Mouse (Mus musculus) forebrain, embryonic 10.5 days (tissue): Measurements from ENCODE around the gene Pgpep1. TPM values are rescaled to one million over a fixed set of nuclear protein-coding genes. Genes with fewer than 3 reads are reported as not detected.
A peak's percentile ranks its signal among the peaks of the same experiment; 100 is the strongest.

Experiments used
- DNase-seq: peaks from one replicate; pipeline ENCODE4 v3.0.0-alpha.2; 2017; ENCODE audit warnings: low spot score; ENCODE audit errors: extremely low spot score
- H3K27ac ChIP-seq: fragments of 300-500 bp; sonication (generic); 2 replicates; pipeline ENCODE4 v1.5.1; 2016; ENCODE audit warnings: mild to moderate bottlenecking
- H3K27me3 ChIP-seq: fragments of 300-500 bp; sonication (generic); 2 replicates; pipeline ENCODE4 v1.6.1; 2016; ENCODE audit warnings: mild to moderate bottlenecking; ENCODE audit not compliant: poor library complexity, severe bottlenecking
- H3K36me3 ChIP-seq: fragments of 300-500 bp; sonication (generic); replicated peaks from 2 replicates; pipeline ENCODE4 v1.6.1; 2016; ENCODE audit warnings: mild to moderate bottlenecking, moderate library complexity
- H3K4me1 ChIP-seq: fragments of 300-500 bp; sonication (generic); 2 replicates; pipeline ENCODE4 v1.6.1; 2016
- H3K4me3 ChIP-seq: fragments of 300-500 bp; sonication (generic); 2 replicates; pipeline ENCODE4 v1.5.1; 2016; ENCODE audit warnings: mild to moderate bottlenecking, moderate library complexity
- H3K9me3 ChIP-seq: fragments of 300-500 bp; sonication (generic); 2 replicates; pipeline ENCODE4 v1.6.1; 2016; ENCODE audit warnings: mild to moderate bottlenecking, moderate library complexity
- WGBS: fragments of 180-500 bp; shearing (Covaris S2); methylation state at CpG from one replicate; pipeline ENCODE4 v1.1.7; 2016; 5-methylcytosine and 5-hydroxymethylcytosine counted together
- polyA plus RNA-seq: library from polyadenylated mRNA; unstranded; fragments of >200 nt; fragmentation: Nextera tagmentation; extraction: Ambion mirVana; gene quantifications from 2 replicates; pipeline ENCODE4 v1.2.1, GENCODE M21; 2016

The Pgpep1 gene
- polyA plus RNA-seq, 1 experiment from 2014 or later: 49.3 TPM

- Histone ChIP-seq H3K36me3 (peaks cover 24% of the 10 kb centered on the region), H3K4me1 (peaks cover 83% of the 10 kb centered on the region), H3K27me3 (peaks cover 24% of the 10 kb centered on the region), H3K4me3 (peak overlapping the region; percentile 69), H3K9me3 (peaks cover 5% of the 10 kb centered on the region; the same call in 1 of the 2 replicates), H3K27ac (peak overlapping the region; percentile 94)
- no peak for DNase-seq
- WGBS: 66% methylated on average over 18 of the region's 18 CpGs
These were observed 53.2 kb downstream of the Pgpep1 start for GRCm38 (mm10) chr8:70606780-70607602.

- Histone ChIP-seq H3K27me3 (peaks cover 16% of the 10 kb centered on the region), H3K9me3 (peaks cover 8% of the 10 kb centered on the region; the same call in 1 of the 2 replicates), H3K4me1 (peaks cover 82% of the 10 kb centered on the region), H3K36me3 (peaks cover 28% of the 10 kb centered on the region), H3K27ac (peak overlapping the region; percentile 40; the same call in 1 of the 2 replicates), H3K4me3 (peak overlapping the region; percentile 69)
- no peak for DNase-seq
- 87% methylated on average over 9 of the region's 9 CpGs for WGBS
These were observed 54.1 kb downstream of the Pgpep1 start for GRCm38 (mm10) chr8:70605871-70606779.

GRCm38 (mm10) chr8:70604558-70604957 lies 55.6 kb downstream of the Pgpep1 start:
- 84% methylated on average over 7 of the region's 7 CpGs for WGBS
- H3K36me3 ChIP-seq: peaks cover 30% of the 10 kb centered on the region
- no peak overlapping the region for H3K4me3 ChIP-seq
- H3K4me1 ChIP-seq: peaks cover 82% of the 10 kb centered on the region
- peaks cover 16% of the 10 kb centered on the region for H3K27me3 ChIP-seq
- DNase-seq: no peak
- peaks cover 8% of the 10 kb centered on the region; the same call in 1 of the 2 replicates for H3K9me3 ChIP-seq
- H3K27ac ChIP-seq: peak overlapping the region; percentile 64

- Histone ChIP-seq H3K4me3 (peak overlapping the region; percentile 45; the same call in 1 of the 2 replicates), H3K27me3 (peaks cover 22% of the 10 kb centered on the region), H3K36me3 (peaks cover 43% of the 10 kb centered on the region), H3K9me3 (peaks cover 8% of the 10 kb centered on the region; the same call in 1 of the 2 replicates), H3K4me1 (peaks cover 82% of the 10 kb centered on the region), H3K27ac (peak overlapping the region; percentile 88)
- DNase-seq: no peak
- WGBS: 93% methylated on average over 13 of the region's 13 CpGs
These were observed 57.9 kb downstream of the Pgpep1 start for GRCm38 (mm10) chr8:70602139-70602811.

- peaks cover 8% of the 10 kb centered on the region; the same call in 1 of the 2 replicates for H3K9me3 ChIP-seq
- peak overlapping the region; percentile 88 for H3K27ac ChIP-seq
- peak; percentile 95 for DNase-seq
- WGBS: 2% methylated on average over 26 of the region's 26 CpGs
- H3K27me3 ChIP-seq: peaks cover 32% of the 10 kb centered on the region
- H3K4me3 ChIP-seq: peak overlapping the region; percentile 45
- peaks cover 54% of the 10 kb centered on the region for H3K36me3 ChIP-seq
- H3K4me1 ChIP-seq: peaks cover 82% of the 10 kb centered on the region
These were observed 58.9 kb downstream of the Pgpep1 start for GRCm38 (mm10) chr8:70601271-70601649.

GRCm38 (mm10) chr8:70600473-70601270 lies 59.5 kb downstream of the Pgpep1 start:
- WGBS: 19% methylated on average over 10 of the region's 10 CpGs
- Histone ChIP-seq H3K27me3 (peaks cover 38% of the 10 kb centered on the region), H3K27ac (peak overlapping the region; percentile 88), H3K4me3 (peak overlapping the region; percentile 45), H3K9me3 (peaks cover 8% of the 10 kb centered on the region; the same call in 1 of the 2 replicates), H3K36me3 (peaks cover 59% of the 10 kb centered on the region), H3K4me1 (peaks cover 82% of the 10 kb centered on the region)
- DNase-seq: peak; percentile 53

GRCm38 (mm10) chr8:70599507-70600290 lies 60.5 kb downstream of the Pgpep1 start:
- Histone ChIP-seq H3K36me3 (peaks cover 60% of the 10 kb centered on the region), H3K9me3 (peaks cover 8% of the 10 kb centered on the region; the same call in 1 of the 2 replicates), H3K4me3 (peak overlapping the region; percentile 62; the same call in 1 of the 2 replicates), H3K27me3 (peaks cover 47% of the 10 kb centered on the region), H3K27ac (peak overlapping the region; percentile 88), H3K4me1 (peaks cover 86% of the 10 kb centered on the region)
- DNase-seq: no peak
- WGBS: 79% methylated on average over 12 of the region's 12 CpGs

- 13% methylated on average over 10 of the region's 10 CpGs for WGBS
- DNase-seq: peak; percentile 49
- Histone ChIP-seq H3K27ac (peak overlapping the region; percentile 88), H3K4me3 (peak overlapping the region; percentile 62), H3K27me3 (peaks cover 47% of the 10 kb centered on the region), H3K36me3 (peaks cover 55% of the 10 kb centered on the region), H3K9me3 (peaks cover 8% of the 10 kb centered on the region; the same call in 1 of the 2 replicates), H3K4me1 (peaks cover 87% of the 10 kb centered on the region)
These were observed 61.5 kb downstream of the Pgpep1 start for GRCm38 (mm10) chr8:70598722-70599121.

- peak overlapping the region; percentile 88 for H3K27ac ChIP-seq
- DNase-seq: peak; percentile 86
- WGBS: 3% methylated on average over 29 of the region's 29 CpGs
These were observed 61.9 kb downstream of the Pgpep1 start for GRCm38 (mm10) chr8:70598283-70598682.

GRCm38 (mm10) chr8:70597417-70598272 lies 62.5 kb downstream of the Pgpep1 start:
- H3K4me3 ChIP-seq: peak overlapping the region; percentile 62
- H3K4me1 ChIP-seq: peaks cover 98% of the 10 kb centered on the region
- 5% methylated on average over 64 of the region's 68 CpGs for WGBS
- no peak for DNase-seq
- peaks cover 47% of the 10 kb centered on the region for H3K27me3 ChIP-seq
- H3K9me3 ChIP-seq: peaks cover 8% of the 10 kb centered on the region; the same call in 1 of the 2 replicates
- peaks cover 48% of the 10 kb centered on the region for H3K36me3 ChIP-seq
- H3K27ac ChIP-seq: peak overlapping the region; percentile 88

More at GRCm38 (mm10) chr8:70598283-70598682, 61.9 kb downstream of the Pgpep1 start:
- Histone ChIP-seq H3K4me3 (peak overlapping the region; percentile 62), H3K27me3 (peaks cover 47% of the 10 kb centered on the region), H3K4me1 (peaks cover 91% of the 10 kb centered on the region), H3K36me3 (peaks cover 54% of the 10 kb centered on the region), H3K9me3 (peaks cover 8% of the 10 kb centered on the region; the same call in 1 of the 2 replicates)
